Mouse (Mus musculus) T-helper 1 cell (primary cell): ENCODE data around the gene Rps6kb2.
"Not testable (repeated sequence)": the region's sequence is repeated elsewhere in the genome, so short reads cannot be mapped to it uniquely, and the experiment has no call there.

ENCODE experiments used
- in situ Hi-C: fragments of 300-600 bp; cut with MboI, MseI; formaldehyde crosslinking; loops from one replicate; pipeline ENCODE4 v1.15.1; 2025; ENCODE audit warnings: high pct_unique_total_duplicates

The Rps6kb2 gene

GRCm38 (mm10) chr19:4142416-4143173 lies 20.6 kb downstream of the Rps6kb2 start:
- in situ Hi-C loops, result no loop called here

DNA sequence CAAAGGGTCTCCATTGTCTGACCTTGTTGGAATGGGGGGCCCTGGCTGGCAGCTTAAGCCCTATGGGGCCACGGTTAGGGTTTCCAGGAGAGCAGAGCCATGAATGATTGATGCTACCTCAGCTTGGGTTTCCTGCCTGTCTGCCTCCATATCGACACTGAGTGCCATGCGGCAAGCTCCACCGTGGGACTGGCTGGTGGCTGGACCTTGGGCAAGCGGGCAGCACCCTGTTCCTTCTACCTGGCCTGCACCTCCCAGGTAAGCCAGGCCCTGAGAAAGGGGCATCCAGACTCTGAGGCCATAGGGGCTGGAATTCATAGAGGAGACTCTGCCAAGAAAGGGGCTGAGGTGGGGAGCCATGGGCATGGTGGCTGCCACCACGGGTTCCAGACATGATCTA lies 23.0 kb downstream of the Rps6kb2 start:
- in situ Hi-C loops, result no loop called here

DNA sequence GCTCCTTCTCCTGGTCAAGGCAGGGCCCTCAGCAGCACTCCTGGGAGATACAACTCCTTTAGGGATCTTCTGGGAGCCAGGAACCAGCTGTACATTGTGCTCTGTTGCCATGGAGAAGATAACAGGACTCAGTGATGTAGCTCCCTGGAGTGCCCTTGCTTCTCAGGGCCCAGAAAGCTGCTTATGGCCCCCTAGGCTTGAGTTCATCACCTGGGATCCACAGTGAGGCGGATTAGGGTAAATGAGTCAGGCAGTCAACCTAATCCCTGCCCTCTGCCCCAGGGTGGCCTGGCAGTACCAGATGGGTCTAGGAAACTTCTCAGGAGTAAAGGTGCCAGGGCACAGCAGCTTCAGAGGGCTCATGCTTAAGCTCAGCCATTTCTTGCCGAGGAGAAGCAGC lies 23.7 kb downstream of the Rps6kb2 start, which contains the start of gene Gpr152:
TSS of gene Gpr152 (plus strand) at position 342 of the 400 bp plus-strand sequence.
- in situ Hi-C loops, result no loop called here

DNA sequence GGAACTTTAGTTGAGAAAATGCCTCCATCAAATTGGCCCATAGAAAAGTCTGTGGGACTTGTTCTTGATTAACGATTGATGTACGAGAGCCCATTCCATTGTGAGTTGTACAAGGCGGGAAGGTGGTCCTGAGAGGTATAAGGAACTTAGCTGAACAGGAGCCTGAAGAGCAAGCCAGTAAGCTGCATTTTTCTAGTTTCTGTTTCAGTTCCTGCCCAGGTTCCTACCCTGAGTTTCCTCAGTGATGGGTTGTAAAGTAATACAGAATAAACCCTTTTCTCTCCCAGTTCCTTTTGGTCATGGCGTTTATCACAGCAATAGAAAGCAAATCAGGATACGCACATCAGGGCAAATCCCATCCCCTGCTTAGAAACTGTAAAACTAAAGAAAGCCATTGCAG lies 25.2 kb downstream of the Rps6kb2 start:
- in situ Hi-C loops, result no loop called here

GRCm38 (mm10) chr19:4136463-4136862 lies 26.7 kb downstream of the Rps6kb2 start:
- in situ Hi-C loops, result no loop called here

- in situ Hi-C loops, result not testable (repeated sequence)
These were observed 27.2 kb downstream of the Rps6kb2 start for GRCm38 (mm10) chr19:4135963-4136345.

DNA sequence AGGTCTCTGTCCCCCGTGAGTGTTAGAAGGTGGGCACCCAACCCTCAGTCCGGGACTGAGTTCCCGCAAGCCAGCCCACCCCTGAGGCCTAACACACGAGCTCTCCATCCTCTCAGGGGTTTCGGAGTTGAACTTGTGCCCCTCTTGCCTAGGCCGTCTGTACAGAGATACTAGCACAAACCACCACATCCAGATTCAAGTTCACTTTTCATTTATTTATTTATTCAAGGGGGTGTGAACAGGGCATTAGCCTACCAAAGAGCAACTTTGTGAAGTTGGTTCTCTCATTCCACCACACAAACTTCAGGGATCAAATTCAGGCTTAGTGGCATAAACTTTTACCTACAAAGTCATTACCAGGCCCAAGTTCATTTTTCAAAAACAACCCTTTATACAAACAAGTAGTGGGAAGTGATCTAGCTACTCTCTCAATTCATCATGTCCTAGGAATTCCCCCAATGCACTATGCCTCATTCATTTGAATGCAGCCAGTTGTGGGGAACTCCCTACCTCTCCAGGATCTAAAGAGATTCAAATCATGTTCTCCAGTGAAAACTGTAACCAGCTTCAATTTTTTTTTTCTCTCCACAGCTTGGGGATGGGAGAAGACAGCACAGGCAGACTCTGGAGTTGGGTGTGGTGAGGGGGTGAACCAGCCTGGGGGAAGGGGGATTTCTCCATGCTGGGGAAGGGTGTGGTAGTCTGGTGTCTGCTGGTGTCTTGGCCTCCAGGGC lies 27.8 kb downstream of the Rps6kb2 start:
- in situ Hi-C loops, result not testable (repeated sequence)

GRCm38 (mm10) chr19:4134354-4134753 lies 28.8 kb downstream of the Rps6kb2 start:
- in situ Hi-C loops, result no loop called here

- in situ Hi-C loops, result no loop called here
These were observed 31.4 kb downstream of the Rps6kb2 start for GRCm38 (mm10) chr19:4131768-4132167.

DNA sequence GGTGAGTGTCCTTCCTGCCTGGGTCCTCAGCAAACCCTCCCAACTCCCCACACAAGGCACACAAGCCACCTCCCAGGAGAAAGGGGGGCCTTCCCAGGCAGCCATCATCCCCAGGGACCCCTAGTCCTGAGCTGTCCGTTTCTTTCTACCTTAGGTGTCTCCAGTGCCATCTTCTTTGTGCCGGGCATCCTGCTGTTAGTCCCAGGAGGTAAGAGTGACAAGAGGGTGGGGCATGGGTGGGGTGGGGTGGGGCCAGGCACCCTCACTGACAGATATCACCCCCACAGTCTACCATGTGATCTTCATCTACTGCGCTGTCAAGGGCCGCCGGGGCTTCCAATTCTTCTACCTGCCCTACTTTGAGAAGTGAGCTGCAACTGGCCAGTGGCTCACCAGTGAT lies 32.1 kb downstream of the Rps6kb2 start:
- in situ Hi-C loops, result no loop called here

DNA sequence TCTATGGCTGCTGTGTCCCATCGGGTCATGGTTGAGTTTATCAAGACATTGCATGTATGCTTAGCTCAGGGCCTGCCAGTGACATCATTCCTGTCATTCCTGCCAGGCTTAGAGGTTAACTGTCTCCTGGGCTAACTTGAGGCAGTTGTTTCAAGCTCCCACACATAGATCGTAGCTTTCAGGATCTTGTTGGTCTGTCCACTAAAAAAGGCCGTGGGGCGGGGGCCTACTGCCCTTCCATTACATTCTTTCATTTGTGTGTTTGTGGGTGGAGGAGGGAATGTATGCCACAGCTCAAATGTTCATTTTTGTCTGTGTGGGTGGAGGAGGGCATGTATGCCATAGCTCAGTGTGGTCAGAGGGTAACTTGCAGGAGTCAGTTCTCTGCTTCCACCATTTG lies 33.0 kb downstream of the Rps6kb2 start:
- in situ Hi-C loops, result no loop called here

DNA sequence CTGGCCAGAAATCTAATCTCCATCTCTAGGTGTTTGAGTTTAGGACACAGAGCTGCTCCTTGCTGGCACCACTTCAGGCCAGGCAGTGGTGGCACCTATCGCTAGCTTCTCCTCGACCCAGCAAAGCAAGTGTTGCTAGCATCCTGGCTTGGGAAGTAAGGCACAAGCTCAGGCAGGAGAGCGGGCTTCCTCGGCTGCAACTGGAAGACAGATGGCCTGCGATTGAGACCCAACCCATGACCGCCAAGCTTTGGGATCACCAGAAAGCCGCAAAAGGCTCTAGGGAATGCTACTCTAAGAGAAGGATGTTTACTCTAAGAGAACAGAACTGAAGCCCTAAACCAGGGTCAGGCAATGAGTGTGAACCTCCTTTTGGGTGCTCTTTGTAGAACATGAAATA lies 33.7 kb downstream of the Rps6kb2 start:
- in situ Hi-C loops, result no loop called here

GRCm38 (mm10) chr19:4126759-4127495 lies 36.2 kb downstream of the Rps6kb2 start:
- in situ Hi-C loops, result no loop called here

DNA sequence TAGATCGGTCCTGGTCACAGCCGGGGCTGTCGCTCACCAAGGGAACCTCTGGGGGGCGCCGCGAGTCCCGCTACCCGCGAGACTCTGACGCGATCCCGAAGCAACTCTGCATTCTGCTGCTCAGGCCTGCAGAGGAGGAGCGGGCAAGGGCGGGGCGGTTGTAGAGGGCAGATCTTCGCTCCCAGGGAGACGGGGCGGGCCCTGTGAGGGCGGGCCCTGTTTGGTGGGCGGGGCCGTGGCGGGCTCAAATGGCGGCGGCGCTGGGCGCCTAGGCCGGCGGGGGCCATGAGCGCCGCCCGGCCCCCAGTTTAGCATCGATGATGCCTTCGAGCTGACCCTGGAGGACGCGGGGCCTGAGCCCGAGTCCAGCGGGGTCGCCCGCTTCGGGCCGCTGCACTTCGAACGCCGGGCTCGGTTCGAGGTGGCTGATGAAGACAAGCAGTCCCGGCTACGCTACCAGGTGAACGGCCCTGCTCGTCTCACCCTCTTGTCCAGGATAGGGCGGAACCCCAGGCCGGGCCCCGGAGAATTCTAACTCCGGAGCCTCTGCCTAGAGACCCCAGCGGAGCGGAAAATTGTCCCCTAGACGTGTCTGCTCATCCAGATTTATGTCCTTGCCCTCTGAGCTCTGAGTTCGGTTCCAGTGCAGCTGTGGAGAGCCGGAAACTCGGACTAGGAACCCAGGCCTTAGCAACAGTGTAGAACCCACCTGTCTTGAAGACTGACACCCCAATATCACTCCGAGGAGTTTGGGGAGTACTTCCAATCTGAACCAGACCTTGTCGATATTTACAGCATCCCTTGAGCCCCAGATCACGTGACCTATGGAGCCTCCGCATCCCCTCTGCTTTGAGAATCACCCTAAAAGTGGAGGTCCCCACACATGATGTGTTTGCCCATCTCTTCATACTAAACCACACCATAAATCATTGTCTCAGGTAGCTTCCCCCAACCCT lies 37.1 kb downstream of the Rps6kb2 start, which contains the start of gene Aip:
TSS of gene Aip (minus strand) at position 118 of the 956 bp plus-strand sequence.
- in situ Hi-C loops, result no loop called here

DNA sequence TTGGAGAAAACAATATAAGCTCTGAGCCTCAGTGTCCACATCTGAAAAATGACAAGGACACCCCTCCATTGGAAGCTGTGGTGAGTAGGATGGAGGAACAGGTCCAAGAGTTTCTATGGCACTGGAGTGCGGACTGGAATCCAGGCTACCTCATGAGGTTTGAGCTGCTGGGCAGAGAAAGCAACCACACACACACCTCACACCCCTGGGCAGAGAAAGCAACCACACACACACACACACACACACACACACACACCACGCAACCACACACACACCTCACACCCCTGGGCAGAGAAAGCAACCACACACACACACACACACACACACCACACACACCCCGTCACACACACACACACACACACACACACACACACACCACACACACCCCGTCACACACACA lies 37.9 kb downstream of the Rps6kb2 start:
- in situ Hi-C loops, result not testable (repeated sequence)

- in situ Hi-C loops, result no loop called here
These were observed 38.7 kb downstream of the Rps6kb2 start for GRCm38 (mm10) chr19:4124432-4124831.

- in situ Hi-C loops, result no loop called here
These were observed 40.5 kb downstream of the Rps6kb2 start for GRCm38 (mm10) chr19:4122411-4123370.

DNA sequence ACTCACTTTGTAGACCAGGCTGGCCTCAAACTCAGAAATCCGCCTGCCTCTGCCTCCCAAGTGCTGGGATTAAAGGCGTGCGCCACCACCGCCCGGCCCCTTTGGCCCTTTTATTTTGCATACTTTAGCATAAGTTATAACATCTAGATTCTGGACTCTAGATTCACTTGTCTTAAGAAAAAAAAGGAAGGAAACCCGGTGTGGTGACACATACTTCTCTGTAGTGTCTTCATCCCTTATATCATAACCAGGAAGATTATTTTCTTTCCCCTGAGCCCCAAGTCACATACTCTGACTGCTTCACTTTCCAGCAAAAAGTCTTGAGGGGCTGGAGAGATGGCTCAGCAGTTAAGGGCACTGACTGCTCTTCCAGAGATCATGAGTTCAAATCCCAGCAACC lies 41.3 kb downstream of the Rps6kb2 start:
- in situ Hi-C loops, result not testable (repeated sequence)

DNA sequence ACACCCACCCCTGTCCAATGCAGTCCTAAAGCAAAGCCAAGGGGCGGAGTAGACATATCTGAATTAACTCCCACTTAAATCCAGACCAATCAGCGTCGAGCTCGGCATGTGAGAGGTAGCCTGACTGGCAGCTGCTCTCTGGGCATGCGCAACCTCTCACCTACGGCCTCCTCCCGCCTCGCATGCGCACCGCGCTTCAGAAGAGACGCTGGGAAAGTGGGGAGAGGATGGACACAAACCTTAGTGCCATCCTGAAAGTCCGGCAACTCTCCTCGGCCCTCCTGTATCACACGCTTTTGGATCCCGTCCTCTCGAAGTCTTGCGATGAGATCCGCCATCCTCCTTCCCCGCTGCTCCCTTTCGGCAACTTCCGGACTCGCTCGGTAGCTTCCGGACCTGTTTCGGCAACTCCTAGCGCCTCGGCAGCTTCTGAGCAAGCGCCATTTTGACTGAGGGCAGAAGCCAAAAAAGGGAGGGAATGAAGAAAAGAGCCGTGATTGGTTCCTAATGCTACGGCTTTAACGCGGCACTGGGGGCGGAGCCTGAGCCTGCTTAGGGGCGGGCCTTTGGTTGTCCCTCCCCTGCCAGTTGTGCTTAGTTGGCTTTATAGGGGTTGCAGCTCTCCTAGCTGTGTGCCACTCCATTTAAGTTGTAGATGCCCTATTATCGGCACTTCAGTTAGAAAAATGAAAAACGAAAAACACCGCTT lies 41.9 kb downstream of the Rps6kb2 start:
- in situ Hi-C loops, result no loop called here
